Mouse (Mus musculus): Measurements from ENCODE around the gene Dhdh.

Dhdh gene

GRCm38 (mm10) chr7:45451344-45451982 is 37.1 kb downstream of the Dhdh start:
- DNase-seq (ENCODE audit: low read depth, low spot score): no peak

- no peak for DNase-seq (ENCODE audit: low read depth, low spot score)
These were observed 38.6 kb downstream of the Dhdh start for GRCm38 (mm10) chr7:45449974-45450373.

DNA sequence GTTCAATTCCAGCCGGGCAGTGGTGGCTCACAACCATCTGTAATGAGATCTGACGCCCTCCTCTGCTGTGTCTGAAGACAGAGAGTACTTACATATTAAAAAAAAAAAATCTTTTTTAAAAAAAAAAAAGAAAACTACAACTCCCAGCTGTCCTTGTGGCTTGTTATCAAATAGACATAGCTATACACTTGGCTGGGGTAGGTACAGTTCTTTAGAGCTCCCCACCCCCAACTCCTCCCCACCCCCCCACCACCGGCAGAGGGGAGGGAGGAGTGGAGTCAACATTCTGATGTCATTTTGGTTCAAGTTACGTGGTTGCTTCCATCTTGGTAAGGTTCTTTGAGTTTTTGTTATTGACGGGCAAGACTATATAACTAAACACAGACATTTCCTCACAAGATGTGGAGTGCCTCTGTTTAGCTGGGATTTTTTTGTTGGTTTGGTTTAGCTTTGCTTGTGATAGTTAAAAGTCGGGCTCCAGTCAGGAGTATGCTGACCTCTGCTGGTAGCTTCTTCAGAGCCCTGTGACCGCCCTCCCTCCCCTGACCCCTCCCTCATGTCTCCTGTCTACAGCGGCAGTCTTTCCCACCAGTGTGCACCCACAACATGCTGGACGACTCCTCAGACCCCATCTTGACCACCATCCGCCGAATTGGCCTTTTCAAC is 41.1 kb downstream of the Dhdh start:
- DNase-seq (ENCODE audit: low read depth, low spot score): no peak

GRCm38 (mm10) chr7:45446589-45446988 is 42.0 kb downstream of the Dhdh start:
- no peak for DNase-seq (ENCODE audit: low read depth, low spot score)

- no peak for DNase-seq (ENCODE audit: low read depth, low spot score)
These were observed 44.8 kb downstream of the Dhdh start for GRCm38 (mm10) chr7:45443526-45444420.

- DNase-seq (ENCODE audit: low read depth, low spot score): no peak
These were observed 50.9 kb downstream of the Dhdh start, which contains the start of gene Ruvbl2 for GRCm38 (mm10) chr7:45437521-45438276. Gene Ruvbl2 (minus strand): TSS chr7:45438096.

- DNase-seq (ENCODE audit: low read depth, low spot score): no peak
These were observed 51.6 kb downstream of the Dhdh start for GRCm38 (mm10) chr7:45437046-45437445.

DNA sequence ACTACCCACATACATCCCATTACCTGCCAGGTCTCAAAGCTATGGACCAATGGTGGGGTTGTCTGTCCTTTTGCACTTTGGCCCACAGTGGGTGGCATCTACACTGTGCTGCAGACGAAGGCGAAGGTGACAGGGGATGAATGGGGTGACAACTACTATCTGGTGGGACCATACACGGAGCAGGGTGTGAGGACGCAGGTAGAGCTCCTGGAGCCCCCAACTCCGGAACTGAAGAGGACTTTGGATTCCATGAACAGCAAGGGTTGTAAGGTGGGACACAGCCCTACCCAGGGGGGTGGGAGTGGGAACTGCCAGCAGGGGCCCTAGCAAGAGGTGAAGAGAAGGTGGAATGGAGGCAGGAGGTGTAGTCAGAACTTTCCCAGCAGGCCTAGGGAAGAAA is 52.2 kb downstream of the Dhdh start:
- no peak for DNase-seq (ENCODE audit: low read depth, low spot score)

- DNase-seq (ENCODE audit: low read depth, low spot score): no peak
These were observed 53.6 kb downstream of the Dhdh start for GRCm38 (mm10) chr7:45435038-45435437.

DNA sequence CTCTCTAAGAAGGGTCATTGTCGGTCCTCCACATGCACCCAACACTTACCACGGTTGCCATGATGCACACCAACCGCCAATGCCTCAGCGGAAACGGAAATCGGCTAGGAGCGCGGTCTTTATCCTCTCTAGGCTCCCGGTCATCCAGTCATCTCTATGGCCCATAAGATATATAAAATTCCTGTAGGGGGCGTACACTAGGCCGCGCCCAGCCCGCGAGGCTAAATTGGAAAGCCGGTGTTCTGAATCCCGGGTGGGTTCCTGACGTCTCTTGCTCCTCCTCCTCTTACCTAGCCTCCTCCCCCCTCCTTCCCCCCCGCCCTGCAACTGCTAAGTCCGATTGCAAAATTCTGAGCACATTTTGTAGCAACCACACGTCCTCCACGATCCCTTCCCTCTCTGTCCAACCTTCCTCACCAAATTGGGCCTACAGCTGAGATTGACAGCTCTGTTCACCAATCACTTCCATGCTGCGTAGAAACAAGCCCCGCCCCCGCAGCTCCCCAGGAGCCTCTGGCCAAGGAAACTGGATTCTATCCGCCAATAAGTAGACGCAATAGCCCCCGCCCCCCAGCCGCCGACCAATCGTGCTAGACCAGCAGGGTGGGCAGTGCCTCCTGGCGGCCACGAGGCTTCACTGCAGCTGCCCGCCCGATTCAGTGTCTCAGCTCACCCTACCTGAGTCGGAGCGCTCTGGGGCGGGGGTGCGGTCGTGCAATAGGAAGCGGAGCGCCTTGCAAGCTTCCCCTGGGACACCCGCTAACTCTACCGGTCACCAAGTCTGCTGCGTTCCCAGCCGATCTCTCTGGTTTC is 54.2 kb downstream of the Dhdh start, which contains the start of gene Gys1:
TSS of gene Gys1 (plus strand) at position 642 of the 813 bp plus-strand sequence.
- peak; percentile 99 for DNase-seq (ENCODE audit: low read depth, low spot score)

- DNase-seq (ENCODE audit: low read depth, low spot score): no peak
These were observed 54.8 kb downstream of the Dhdh start for GRCm38 (mm10) chr7:45433835-45434202.

- no peak for DNase-seq (ENCODE audit: low read depth, low spot score)
These were observed 62.0 kb downstream of the Dhdh start for GRCm38 (mm10) chr7:45426556-45426955.

- DNase-seq (ENCODE audit: low read depth, low spot score): no peak
These were observed 67.4 kb downstream of the Dhdh start for GRCm38 (mm10) chr7:45421194-45421593.

Measured in WW6 (cell line).